Mouse (Mus musculus): ENCODE data around the gene Ssbp3. TPM values are rescaled to one million over a fixed set of nuclear protein-coding genes. Genes with fewer than 3 reads are reported as not detected.

The Ssbp3 gene
- polyA plus RNA-seq, 1 experiment, result not detected

GRCm38 (mm10) chr4:107019027-107019426, 108.5 kb downstream of the Ssbp3 start:
- peaks cover 9% of the 10 kb centered on the region for H3K4me1 ChIP-seq (ENCODE audit: control insufficient read depth, insufficient read depth, low read length)
- TF ChIP-seq CTCF (IDR thresholded peaks at IDR 0.05; ENCODE audit: insufficient read depth, low read depth, low read length), result no peak
- TF ChIP-seq POLR2A (IDR thresholded peaks at IDR 0.05; ENCODE audit: insufficient read depth, low read depth, low read length), result no peak
- no peak overlapping the region for H3K27ac ChIP-seq (ENCODE audit: insufficient read depth, low read depth, low read length)
- WGBS, result 67% methylated on average over 7 of the region's 7 CpGs
- no peak overlapping the region for H3K4me3 ChIP-seq (ENCODE audit: insufficient read depth, low read depth, low read length)

- H3K4me3 ChIP-seq (ENCODE audit: insufficient read depth, low read depth, low read length), result no peak overlapping the region
- no peak overlapping the region for H3K27ac ChIP-seq (ENCODE audit: insufficient read depth, low read depth, low read length)
- peaks cover 13% of the 10 kb centered on the region for H3K4me1 ChIP-seq (ENCODE audit: control insufficient read depth, insufficient read depth, low read length)
- TF ChIP-seq POLR2A (IDR thresholded peaks at IDR 0.05; ENCODE audit: insufficient read depth, low read depth, low read length) (no peak), CTCF (IDR thresholded peaks at IDR 0.05; ENCODE audit: insufficient read depth, low read depth, low read length) (no peak)
- 85% methylated on average over 5 of the region's 5 CpGs for WGBS
Measured at GRCm38 (mm10) chr4:107020287-107021000, 109.9 kb downstream of the Ssbp3 start.

DNA sequence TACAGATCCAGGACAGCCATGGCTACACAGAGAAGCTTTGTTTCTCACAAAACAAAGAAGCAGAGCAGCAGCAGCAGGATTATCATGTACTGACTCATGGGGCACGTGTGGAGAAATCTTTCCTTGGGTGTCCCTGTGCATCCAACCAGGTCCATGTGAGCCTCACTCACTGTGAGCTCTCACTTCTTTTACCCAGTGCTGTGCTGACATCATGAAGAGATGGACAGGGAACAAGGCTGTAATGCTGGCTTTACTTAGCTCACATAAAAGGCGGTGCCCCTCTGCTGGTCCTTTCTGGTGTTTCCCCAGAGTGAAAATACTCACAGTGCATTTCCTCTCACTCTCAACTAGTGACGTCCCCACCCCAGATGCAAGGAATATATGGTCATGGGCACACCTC, 111.0 kb downstream of the Ssbp3 start:
- 81% methylated on average over 3 of the region's 3 CpGs for WGBS
- Histone ChIP-seq H3K27ac (ENCODE audit: insufficient read depth, low read depth, low read length) (no peak overlapping the region), H3K4me3 (ENCODE audit: insufficient read depth, low read depth, low read length) (no peak overlapping the region), H3K4me1 (ENCODE audit: control insufficient read depth, insufficient read depth, low read length) (peaks cover 9% of the 10 kb centered on the region)
- TF ChIP-seq CTCF (IDR thresholded peaks at IDR 0.05; ENCODE audit: insufficient read depth, low read depth, low read length) (no peak), POLR2A (IDR thresholded peaks at IDR 0.05; ENCODE audit: insufficient read depth, low read depth, low read length) (no peak)

DNA sequence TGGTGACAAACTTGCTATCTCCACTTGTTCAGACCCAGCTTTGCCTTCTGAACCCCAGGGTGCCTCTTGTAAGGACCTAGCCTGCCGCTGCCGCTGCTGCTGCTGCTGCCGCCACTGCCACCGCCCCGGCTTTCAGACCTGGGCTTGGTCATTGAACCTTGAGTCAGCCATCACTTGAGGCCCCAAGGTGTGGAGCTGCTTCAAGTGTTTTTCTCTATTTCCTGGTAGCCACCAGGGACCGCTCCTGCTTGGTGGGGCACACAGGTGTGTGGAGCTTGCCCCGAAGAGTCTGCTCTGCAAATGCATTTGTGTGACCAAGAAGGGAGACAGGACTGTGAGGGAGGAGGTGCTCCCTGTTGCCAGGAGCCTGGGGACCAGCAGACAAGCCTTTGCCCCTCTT, 114.4 kb downstream of the Ssbp3 start:
- peaks cover 4% of the 10 kb centered on the region; the same call in 1 of the 2 replicates for H3K4me1 ChIP-seq (ENCODE audit: control insufficient read depth, insufficient read depth, low read length)
- no peak overlapping the region for H3K4me3 ChIP-seq (ENCODE audit: insufficient read depth, low read depth, low read length)
- TF ChIP-seq CTCF (IDR thresholded peaks at IDR 0.05; ENCODE audit: insufficient read depth, low read depth, low read length) (no peak), POLR2A (IDR thresholded peaks at IDR 0.05; ENCODE audit: insufficient read depth, low read depth, low read length) (no peak)
- H3K27ac ChIP-seq (ENCODE audit: insufficient read depth, low read depth, low read length), result no peak overlapping the region
- WGBS, result 87% methylated on average over 7 of the region's 7 CpGs

DNA sequence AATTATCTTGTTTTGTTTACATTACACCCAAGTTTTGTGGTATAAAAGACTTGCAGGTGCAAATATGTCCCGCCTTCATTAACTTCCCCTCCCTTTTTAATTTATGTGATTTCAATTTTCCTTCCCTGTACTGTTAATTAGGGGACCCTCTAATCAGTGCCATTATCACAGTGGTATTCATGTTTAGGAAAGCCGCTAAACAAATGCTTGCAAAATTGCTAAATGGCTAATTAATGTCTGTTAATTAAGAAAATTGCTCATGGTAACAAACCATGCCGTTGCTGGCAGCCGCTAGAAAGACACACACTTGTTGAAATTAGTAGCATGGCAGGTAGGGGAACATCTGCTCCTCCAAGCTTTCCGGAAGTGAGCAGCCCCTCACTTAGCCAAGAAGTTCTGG, 114.9 kb downstream of the Ssbp3 start:
- Histone ChIP-seq H3K4me1 (ENCODE audit: control insufficient read depth, insufficient read depth, low read length) (peaks cover 4% of the 10 kb centered on the region; the same call in 1 of the 2 replicates), H3K27ac (ENCODE audit: insufficient read depth, low read depth, low read length) (no peak overlapping the region), H3K4me3 (ENCODE audit: insufficient read depth, low read depth, low read length) (no peak overlapping the region)
- TF ChIP-seq POLR2A (IDR thresholded peaks at IDR 0.05; ENCODE audit: insufficient read depth, low read depth, low read length) (no peak), CTCF (IDR thresholded peaks at IDR 0.05; ENCODE audit: insufficient read depth, low read depth, low read length) (no peak)
- 52% methylated on average over 5 of the region's 5 CpGs for WGBS

DNA sequence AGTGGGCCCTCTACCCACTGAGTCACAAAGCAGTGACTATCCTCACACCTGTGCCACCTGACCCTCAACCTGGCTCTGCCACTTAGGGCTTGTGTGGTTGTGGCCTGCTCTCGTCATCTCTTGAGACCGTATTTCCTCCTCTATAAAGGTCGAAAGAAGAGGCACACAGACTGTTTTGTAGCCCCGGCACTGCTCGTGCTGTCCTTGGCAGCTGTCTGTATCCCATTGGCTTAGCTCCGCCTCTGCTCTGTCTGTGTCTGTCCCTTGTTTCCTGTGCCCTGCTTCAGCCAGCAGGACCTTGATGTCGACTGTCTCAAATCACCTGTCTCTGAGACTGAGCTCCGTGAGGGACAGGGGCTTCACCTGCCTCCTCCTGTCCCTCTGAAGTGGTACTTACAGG, 116.0 kb downstream of the Ssbp3 start:
- no peak for TF ChIP-seq CTCF (IDR thresholded peaks at IDR 0.05; ENCODE audit: insufficient read depth, low read depth, low read length)
- TF ChIP-seq POLR2A (IDR thresholded peaks at IDR 0.05; ENCODE audit: insufficient read depth, low read depth, low read length), result no peak
- Histone ChIP-seq H3K4me1 (ENCODE audit: control insufficient read depth, insufficient read depth, low read length) (peaks cover 4% of the 10 kb centered on the region; the same call in 1 of the 2 replicates), H3K4me3 (ENCODE audit: insufficient read depth, low read depth, low read length) (no peak overlapping the region), H3K27ac (ENCODE audit: insufficient read depth, low read depth, low read length) (no peak overlapping the region)
- WGBS, result 60% methylated on average over 8 of the region's 8 CpGs

DNA sequence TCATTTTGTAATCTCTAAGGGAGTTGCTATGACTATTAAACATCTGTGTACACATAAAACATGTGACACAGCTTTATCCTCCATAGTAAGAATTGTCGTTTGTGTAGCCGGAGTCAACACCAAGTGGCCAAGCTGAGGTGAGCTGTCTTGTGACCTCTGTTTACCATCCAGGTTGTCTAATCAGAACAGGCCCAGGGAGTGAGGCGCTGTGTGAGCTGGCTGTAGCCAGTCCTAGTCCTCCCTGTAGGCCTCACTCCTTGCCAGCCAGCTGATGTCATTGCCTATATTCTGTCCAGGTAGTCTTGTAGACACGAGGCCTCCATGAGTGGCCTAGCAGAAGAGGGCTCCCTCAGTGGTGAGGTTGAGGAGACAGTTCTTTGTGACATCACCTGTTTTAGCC, 125.2 kb downstream of the Ssbp3 start:
- H3K27ac ChIP-seq (ENCODE audit: insufficient read depth, low read depth, low read length), result no peak overlapping the region
- WGBS, result 95% methylated on average over 4 of the region's 4 CpGs
- H3K4me1 ChIP-seq (ENCODE audit: control insufficient read depth, insufficient read depth, low read length), result peaks cover 4% of the 10 kb centered on the region; the same call in 1 of the 2 replicates
- no peak for TF ChIP-seq POLR2A (IDR thresholded peaks at IDR 0.05; ENCODE audit: insufficient read depth, low read depth, low read length)
- no peak for TF ChIP-seq CTCF (IDR thresholded peaks at IDR 0.05; ENCODE audit: insufficient read depth, low read depth, low read length)
- no peak overlapping the region for H3K4me3 ChIP-seq (ENCODE audit: insufficient read depth, low read depth, low read length)

GRCm38 (mm10) chr4:107036985-107037384, 126.5 kb downstream of the Ssbp3 start:
- TF ChIP-seq CTCF (IDR thresholded peaks at IDR 0.05; ENCODE audit: insufficient read depth, low read depth, low read length) (no peak), POLR2A (IDR thresholded peaks at IDR 0.05; ENCODE audit: insufficient read depth, low read depth, low read length) (no peak)
- Histone ChIP-seq H3K4me1 (ENCODE audit: control insufficient read depth, insufficient read depth, low read length) (peaks cover 4% of the 10 kb centered on the region; the same call in 1 of the 2 replicates), H3K4me3 (ENCODE audit: insufficient read depth, low read depth, low read length) (no peak overlapping the region), H3K27ac (ENCODE audit: insufficient read depth, low read depth, low read length) (no peak overlapping the region)
- WGBS, result 94% methylated on average over 2 of the region's 2 CpGs

DNA sequence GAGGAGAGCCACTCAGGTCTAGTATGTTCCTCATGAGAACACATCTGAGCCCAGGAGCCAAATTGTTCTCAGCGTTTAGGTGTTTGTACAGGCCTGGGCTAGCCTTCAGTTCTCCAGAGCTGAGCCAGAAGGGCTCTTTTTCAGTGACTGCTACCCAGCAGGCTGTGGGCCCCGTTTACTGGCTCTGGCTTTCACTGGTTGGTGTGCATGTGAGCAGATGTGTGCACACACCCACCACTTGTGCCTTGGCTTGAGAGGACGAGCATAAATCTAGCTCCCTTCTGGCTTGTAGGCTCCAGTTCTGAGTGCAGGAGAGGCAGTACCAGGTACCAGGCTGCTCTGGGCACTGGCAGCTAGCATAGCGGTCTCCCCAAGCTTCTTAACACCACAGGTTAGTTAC, 127.8 kb downstream of the Ssbp3 start:
- Histone ChIP-seq H3K4me1 (ENCODE audit: control insufficient read depth, insufficient read depth, low read length) (peaks cover 4% of the 10 kb centered on the region; the same call in 1 of the 2 replicates), H3K4me3 (ENCODE audit: insufficient read depth, low read depth, low read length) (no peak overlapping the region), H3K27ac (ENCODE audit: insufficient read depth, low read depth, low read length) (no peak overlapping the region)
- TF ChIP-seq CTCF (IDR thresholded peaks at IDR 0.05; ENCODE audit: insufficient read depth, low read depth, low read length), result no peak
- TF ChIP-seq POLR2A (IDR thresholded peaks at IDR 0.05; ENCODE audit: insufficient read depth, low read depth, low read length), result no peak
- 85% methylated on average over 4 of the region's 4 CpGs for WGBS
